Mouse (Mus musculus) cerebellum, postnatal 36 days (tissue): ENCODE data around the gene Rnpepl1.
A peak's percentile ranks its signal among the peaks of the same experiment; 100 is the strongest.
"Not testable (repeated sequence)": the region's sequence is repeated elsewhere in the genome, so short reads cannot be mapped to it uniquely, and the experiment has no call there.

Source experiments
- DNase-seq, 2 experiments: peaks; one replicate each; pipeline ENCODE4 v3.0.0; 2021 to 2022; ENCODE audit warnings: mixed read lengths in 2 of 2

Gene Rnpepl1

DNA sequence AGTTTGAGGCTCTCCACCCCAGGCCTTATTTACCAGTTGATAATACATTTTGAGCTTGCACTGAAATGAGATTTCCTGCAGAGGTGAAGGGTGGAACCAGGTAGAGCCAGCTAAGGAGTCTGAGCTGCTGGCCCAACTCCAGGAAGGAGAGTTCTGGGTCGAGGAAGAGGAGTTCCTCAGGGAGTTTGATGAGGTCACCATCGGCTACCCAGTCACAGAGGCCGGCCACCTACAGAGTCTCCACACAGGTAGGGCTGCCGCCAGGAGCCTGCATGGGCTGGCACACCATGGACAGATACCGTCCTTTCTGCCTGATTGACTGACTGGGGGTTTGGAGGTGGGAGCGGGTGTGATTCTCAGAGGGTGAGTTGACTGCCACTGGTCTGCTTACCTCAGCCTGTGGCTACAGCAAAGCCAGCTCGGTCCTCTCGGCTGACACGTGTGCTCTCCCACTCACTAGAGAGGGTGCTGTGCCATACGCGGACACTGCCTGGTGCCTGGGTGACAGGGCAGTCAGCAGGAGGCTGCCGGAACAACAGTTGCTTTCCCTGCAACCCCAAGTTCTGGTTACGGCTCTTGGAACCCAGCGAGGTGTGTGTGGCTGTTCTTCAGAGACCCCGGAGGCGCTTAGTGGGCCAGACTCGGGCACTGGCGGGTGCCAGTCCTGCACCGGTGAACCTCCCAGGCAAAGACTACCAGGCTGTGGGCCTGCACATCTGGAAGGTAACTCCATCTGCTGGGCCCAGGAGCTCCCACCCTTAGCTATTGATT is 32.8 kb downstream of the Rnpepl1 start:
- no peak for DNase-seq

DNA sequence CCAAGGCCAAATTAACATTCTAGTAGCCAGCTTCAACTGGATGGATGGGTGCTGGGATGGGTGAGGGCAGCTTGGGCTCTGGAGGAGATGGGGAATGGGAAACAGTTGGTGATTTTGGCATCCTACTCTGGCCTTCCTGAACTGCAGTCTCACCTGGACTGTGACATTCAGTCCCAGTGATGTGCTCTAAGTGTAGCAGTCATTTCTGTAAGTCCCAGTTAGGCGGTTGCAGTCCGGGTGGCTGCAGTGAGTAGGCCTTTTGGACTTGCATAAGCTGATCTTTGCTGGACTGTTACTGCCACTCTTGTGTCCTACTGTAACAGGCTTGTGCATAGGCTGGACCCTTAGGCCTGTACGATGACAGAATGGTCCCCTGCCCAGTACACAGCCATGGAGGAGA is 37.4 kb downstream of the Rnpepl1 start:
- no peak for DNase-seq

DNA sequence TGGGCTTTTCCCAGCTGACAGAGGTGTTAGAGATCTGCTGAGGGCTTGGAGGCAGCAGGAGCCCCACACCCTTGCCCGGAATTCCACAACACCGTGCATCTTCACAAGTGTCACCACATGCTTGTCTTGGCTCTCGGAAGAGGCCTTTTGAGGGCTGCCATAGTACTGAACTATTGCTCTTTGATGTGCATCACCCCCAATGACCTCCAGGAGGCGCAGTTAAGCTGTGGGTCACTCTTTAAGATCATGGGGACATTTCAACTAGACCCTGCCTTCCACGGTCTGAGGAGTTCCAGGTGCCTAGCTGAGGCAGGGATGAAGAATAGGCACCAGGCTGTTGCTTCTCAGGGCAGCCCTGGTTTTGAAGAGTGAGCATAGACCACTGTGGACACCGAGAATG is 38.8 kb downstream of the Rnpepl1 start:
- peak in 1 of 2 experiments; percentile 27 for DNase-seq

DNA sequence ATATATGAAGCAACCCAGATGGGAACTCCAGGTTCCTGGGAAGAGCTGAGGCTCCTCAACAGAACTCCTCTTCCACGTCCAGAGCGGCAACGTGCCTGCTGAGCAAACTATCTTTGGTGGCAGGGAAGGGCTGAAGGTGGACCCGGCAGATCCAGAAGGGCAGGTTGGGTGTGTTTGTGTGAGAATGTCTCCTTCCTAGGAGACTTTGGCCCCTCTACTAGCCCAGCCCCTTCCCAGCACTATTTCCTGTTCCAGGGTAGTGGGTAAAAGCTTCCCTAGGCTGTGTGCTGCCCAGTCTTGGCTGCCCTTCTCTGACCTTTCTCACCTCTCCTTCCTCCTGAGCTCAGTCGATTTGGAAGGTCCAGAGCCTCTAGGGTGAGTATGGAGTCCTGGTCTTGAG is 40.0 kb downstream of the Rnpepl1 start, which contains the start of gene Gpr35:
Gene Gpr35, plus strand, starts transcription at position 259 of the 400 bp plus-strand sequence.
- no peak for DNase-seq

DNA sequence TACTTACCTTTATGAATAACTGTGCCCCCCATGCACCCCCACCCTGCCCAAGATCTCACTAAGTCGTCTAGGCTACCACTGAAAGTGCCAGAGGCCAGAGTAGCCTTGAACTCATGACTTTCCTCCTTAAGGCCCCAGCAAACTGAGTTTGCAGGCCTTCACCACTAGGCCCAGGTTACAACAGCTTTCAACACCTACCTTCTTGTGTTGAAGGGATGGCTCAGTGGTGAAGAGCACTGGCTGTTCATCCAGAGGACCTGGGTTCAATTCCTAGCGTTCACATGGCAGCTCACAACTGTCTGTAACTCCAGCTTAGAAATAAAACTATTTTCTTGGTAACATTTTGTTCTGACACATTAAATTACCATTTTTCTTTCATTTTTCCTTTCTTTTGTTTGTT is 43.1 kb downstream of the Rnpepl1 start:
- DNase-seq: no peak

DNA sequence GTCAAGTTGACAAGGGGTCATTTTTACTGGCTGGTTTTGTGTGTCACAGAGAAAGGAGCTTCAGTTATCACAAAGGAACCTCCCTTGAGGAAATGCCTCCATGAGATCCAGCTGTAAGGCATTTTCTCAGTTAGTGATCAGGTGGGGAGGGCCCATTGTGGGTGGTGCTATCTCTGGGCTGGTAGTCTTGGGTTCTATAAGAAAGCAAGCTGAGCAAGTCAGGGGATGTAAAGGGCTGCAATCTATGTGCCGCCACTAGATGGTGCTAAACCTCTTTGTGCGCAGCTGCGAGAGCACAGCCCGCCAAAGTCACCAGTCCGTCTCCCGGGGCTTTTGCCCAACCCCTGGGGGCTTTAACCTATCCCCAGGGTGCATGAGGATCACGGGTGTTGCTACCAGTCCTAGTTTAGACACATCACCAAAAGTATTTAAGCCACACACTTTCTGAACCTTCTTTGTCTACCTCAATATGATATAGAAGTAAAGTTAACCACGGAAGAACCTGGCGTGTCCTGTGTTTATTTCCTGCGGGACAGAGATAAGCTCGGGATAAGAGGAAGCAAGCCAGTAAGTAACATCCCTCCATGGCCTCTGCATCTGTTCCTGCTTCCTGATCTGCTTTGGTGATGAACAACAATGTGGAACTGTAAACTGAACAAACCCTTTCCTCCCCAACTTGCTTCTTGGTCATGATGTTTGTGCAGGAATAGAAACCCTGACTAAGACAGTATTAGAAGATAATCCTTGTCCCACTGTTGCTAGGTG is 46.2 kb downstream of the Rnpepl1 start:
- peak; percentile 73 to 78 for DNase-seq

DNA sequence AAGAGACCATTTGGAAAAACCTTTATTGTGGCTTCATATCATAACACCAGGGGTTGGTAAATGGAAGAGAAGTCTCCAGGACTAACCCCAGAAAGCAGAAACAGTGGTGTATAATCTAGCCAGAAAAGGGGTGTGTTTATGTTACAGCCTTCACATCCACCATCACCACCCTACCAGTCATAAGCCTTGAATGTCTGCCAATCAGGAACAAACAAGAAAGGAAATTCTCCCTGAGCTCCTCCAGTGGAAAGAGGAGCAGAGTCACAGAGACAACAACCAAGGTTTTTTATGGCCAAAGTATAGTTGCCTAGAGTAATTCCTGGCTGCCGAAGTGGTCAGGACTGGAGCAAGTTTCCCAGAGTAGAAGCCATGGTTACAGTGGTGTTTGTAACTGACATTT is 48.4 kb downstream of the Rnpepl1 start:
- no peak for DNase-seq

DNA sequence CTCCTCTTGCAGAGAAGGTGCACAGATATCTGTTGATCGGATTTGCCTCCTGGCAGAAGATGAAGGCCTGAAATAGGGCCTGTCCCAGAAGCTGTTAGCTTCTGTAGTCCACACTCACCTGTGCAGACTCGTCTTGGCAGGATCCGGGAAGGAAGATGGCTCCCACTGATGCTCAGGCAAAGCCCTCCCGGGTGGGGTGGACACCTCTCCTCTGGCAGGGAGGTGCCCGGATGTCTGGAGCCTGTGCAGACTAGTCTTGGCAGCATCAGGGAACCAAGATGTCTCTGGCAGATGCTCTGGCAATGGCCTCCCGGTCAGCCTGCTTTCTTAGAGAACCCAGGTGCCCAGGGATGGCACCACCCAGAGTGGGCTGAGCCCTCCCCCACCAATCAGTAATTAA is 60.2 kb downstream of the Rnpepl1 start:
- DNase-seq: not testable (repeated sequence)

DNA sequence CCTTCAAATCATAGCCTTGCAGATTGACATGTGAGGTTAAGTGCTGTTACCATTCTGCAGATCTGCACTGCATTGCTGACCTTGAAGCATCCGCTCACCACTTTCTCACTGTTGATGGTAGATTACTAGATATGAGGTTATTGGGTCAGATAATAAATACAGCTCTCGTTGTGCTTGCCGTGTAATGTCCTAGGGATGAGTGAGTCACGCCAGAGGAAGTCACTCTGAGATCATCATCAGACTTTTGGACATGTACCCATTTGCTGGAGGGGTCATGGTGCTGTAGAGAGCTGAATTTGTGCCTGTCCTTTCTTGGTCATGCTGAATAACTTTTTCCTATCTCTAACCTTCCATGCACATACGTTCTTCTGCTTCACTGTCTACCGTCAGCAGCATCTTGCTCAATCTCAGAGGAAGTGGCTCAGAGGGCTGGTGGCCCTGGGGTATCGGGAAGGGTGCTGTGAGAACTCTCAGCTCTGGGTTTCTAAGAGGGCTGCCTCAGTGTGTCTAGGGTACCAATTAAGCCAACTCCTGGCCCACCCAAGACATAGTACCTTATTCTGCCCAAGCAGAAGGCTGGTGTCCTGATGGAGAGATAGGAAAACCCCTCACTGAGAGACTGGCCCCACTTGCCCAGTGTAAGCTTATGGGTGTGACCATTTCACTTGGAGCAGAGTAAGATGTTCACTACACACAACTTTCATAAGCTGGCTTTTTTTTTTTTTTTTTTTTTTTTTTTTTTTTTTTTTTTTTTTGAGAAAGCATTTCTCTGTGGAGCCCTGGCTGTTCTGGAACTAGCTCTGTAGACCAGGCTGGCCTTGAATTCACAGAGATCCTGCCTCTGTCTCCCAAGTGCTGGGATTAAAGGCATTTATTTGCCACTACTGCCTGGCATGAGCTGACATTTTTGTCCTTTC is 61.6 kb downstream of the Rnpepl1 start:
- DNase-seq: no peak

DNA sequence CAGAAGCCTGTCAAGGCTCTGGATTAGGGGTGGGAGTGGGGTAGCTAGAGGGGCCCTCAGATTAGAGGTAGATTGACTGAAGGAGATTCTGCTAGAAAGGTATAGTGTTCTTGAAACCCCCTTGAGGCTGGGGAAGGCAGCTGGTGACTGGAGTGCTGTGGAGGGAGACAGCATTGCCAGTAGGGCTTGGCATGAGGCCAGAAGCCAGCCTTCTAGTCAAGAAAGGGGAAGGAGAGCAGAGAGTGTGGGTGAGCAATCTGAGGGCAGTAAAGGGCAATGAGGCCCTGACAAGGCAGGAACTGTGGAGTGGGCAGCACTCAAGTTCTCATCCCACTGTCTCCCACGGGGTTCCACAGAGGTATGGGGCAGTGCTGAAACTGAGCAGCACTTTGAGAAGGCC is 62.3 kb downstream of the Rnpepl1 start:
- peak; percentile 21 to 28 for DNase-seq
